ENCODE assay signal across 8 mouse cellular contexts in genomic region chr10:110931161-110931912, GRCm38 (mm10). TPM values are rescaled to one million over a fixed set of nuclear protein-coding genes. Genes with fewer than 3 reads are reported as not detected.
DNase-seq lines count a peak whose midpoint lies in the region; ATAC-seq and TF ChIP-seq lines count a peak whose summit lies in the region.

No protein-coding gene starts in this region.

- 0 out of 2 replicates have a peak, but pooled peaks cover 3% of the 10 kb centered on the region for H3K4me1 ChIP-seq in embryonic facial prominence, embryonic 11.5 days (ENCODE audit: control insufficient read depth, insufficient read depth, low read length)
- H3K4me1 ChIP-seq in intestine, postnatal 0 days (replicated peaks; ENCODE audit: control insufficient read depth, insufficient read depth, low read length): 0 out of 2 replicates have a peak, but pooled peaks cover 14% of the 10 kb centered on the region
- peaks cover 61% of the 10 kb centered on the region for H3K4me1 ChIP-seq in neural tube, embryonic 13.5 days (replicated peaks)

- no peak for TF ChIP-seq CTCF in left cerebral cortex, adult 2 months (IDR thresholded peaks at IDR 0.05)
- TF ChIP-seq CTCF in intestine, postnatal 0 days (IDR thresholded peaks at IDR 0.05; ENCODE audit: low read depth): no peak

- no peaks in the 10 kb centered on the region for H3K27me3 ChIP-seq in embryonic facial prominence, embryonic 11.5 days (ENCODE audit: control insufficient read depth, insufficient read depth, low read length)
- no peaks in the 10 kb centered on the region for H3K27me3 ChIP-seq in intestine, postnatal 0 days (replicated peaks; ENCODE audit: control insufficient read depth, insufficient read depth, low read length)
- no peaks in the 10 kb centered on the region for H3K27me3 ChIP-seq in neural tube, embryonic 13.5 days

- 51% methylated on average over 13 of the region's 13 CpGs for WGBS in embryonic facial prominence, embryonic 11.5 days
- 71% methylated on average over 13 of the region's 13 CpGs for WGBS in intestine, postnatal 0 days
- WGBS in neural tube, embryonic 13.5 days: 21% methylated on average over 13 of the region's 13 CpGs

- intact Hi-C loops in left cerebral cortex, adult 2 months (cut with DNase I): no loop called here

- no peaks in the 10 kb centered on the region for H3K36me3 ChIP-seq in embryonic facial prominence, embryonic 11.5 days (replicated peaks; ENCODE audit: control insufficient read depth, insufficient read depth, low read depth, low read length)
- H3K36me3 ChIP-seq in intestine, postnatal 0 days (ENCODE audit: control insufficient read depth, insufficient read depth): no peaks in the 10 kb centered on the region
- H3K36me3 ChIP-seq in neural tube, embryonic 13.5 days: no peaks in the 10 kb centered on the region

- peak overlapping the region; percentile 21 for H3K4me3 ChIP-seq in left cerebral cortex, adult 2 months
- H3K4me3 ChIP-seq in embryonic facial prominence, embryonic 11.5 days (ENCODE audit: low read depth, low read length): no peak overlapping the region
- H3K4me3 ChIP-seq in intestine, postnatal 0 days (ENCODE audit: low read depth, low read length): no peak overlapping the region
- H3K4me3 ChIP-seq in neural tube, embryonic 13.5 days: peak overlapping the region; percentile 21

- no peaks in the 10 kb centered on the region for H3K9me3 ChIP-seq in embryonic facial prominence, embryonic 11.5 days (replicated peaks; ENCODE audit: control insufficient read depth, low read length)
- no peaks in the 10 kb centered on the region for H3K9me3 ChIP-seq in intestine, postnatal 0 days (ENCODE audit: control insufficient read depth)
- H3K9me3 ChIP-seq in neural tube, embryonic 13.5 days: no peaks in the 10 kb centered on the region

- ATAC-seq in embryonic facial prominence, embryonic 11.5 days (replicated peaks; ENCODE audit: insufficient number of reproducible peaks, low FRiP score, low TSS enrichment, low read depth): no peak
- ATAC-seq in intestine, postnatal 0 days: no peak
- ATAC-seq in neural tube, embryonic 13.5 days (ENCODE audit: low read depth): peak; percentile 66
- ATAC-seq in CD4-positive, CD25-positive, alpha-beta regulatory T cell, adult 4 months: no peak

- no peak for DNase-seq in left cerebral cortex, adult 2 months (ENCODE audit: extremely low spot score in 1 of 2, low spot score in 2 of 2)
- no peak for DNase-seq in left cerebral cortex, adult 9 months (ENCODE audit: low spot score in 2 of 2)
- peak; percentile 48 for DNase-seq in embryonic facial prominence, embryonic 11.5 days (ENCODE audit: low spot score)
- no peak for DNase-seq in adrenal gland, postnatal 25 days
- no peak for DNase-seq in layer of hippocampus, adult 11-12 months (ENCODE audit: low spot score)

- H3K9ac ChIP-seq in embryonic facial prominence, embryonic 11.5 days (replicated peaks; ENCODE audit: low read length): peak overlapping the region; percentile 10; the same call in 1 of the 2 replicates
- H3K9ac ChIP-seq in intestine, postnatal 0 days (ENCODE audit: low read depth, low read length): no peak overlapping the region
- peak overlapping the region; percentile 58 for H3K9ac ChIP-seq in neural tube, embryonic 13.5 days

- peak overlapping the region; percentile 5; the same call in 1 of the 2 replicates for H3K4me2 ChIP-seq in embryonic facial prominence, embryonic 11.5 days (ENCODE audit: low read depth, low read length)
- H3K4me2 ChIP-seq in intestine, postnatal 0 days (replicated peaks; ENCODE audit: low read depth): peak overlapping the region; percentile 22; the same call in 1 of the 2 replicates
- H3K4me2 ChIP-seq in neural tube, embryonic 13.5 days: peak overlapping the region; percentile 46

- no peak overlapping the region; the same call in 1 of the 2 replicates for H3K27ac ChIP-seq in left cerebral cortex, adult 2 months
- H3K27ac ChIP-seq in embryonic facial prominence, embryonic 11.5 days (replicated peaks; ENCODE audit: low read depth, low read length): peak overlapping the region; percentile 4; the same call in 1 of the 2 replicates
- H3K27ac ChIP-seq in intestine, postnatal 0 days (ENCODE audit: low read depth, low read length): no peak overlapping the region
- peak overlapping the region; percentile 91 for H3K27ac ChIP-seq in neural tube, embryonic 13.5 days (replicated peaks)

RNA-seq across cellular contexts. Expression of gene Csrp2, which starts 11.7 kb away (rescaled TPM):
- 10 to 100 TPM in 1 of 2 experiments, 1 to 10 TPM in 1; 7.0 to 10.7 TPM for total RNA-seq in left cerebral cortex, adult 2 months (2021)
- 264 and 268 TPM in 2 replicates for polyA plus RNA-seq in embryonic facial prominence, embryonic 11.5 days (2014; fragmentation: Nextera tagmentation; extraction: Ambion mirVana)
- 97.2 and 102 TPM in 2 replicates for polyA plus RNA-seq in intestine, postnatal 0 days (2015; fragmentation: Nextera tagmentation; extraction: Ambion mirVana)
- 175 and 178 TPM in 2 replicates for polyA plus RNA-seq in neural tube, embryonic 13.5 days (2015; fragmentation: Nextera tagmentation; extraction: Ambion mirVana)
- 219 and 236 TPM in 2 replicates for total RNA-seq in adrenal gland, postnatal 25 days (2021)
- 1 to 10 TPM; 3.1 to 7.4 TPM for polyA plus RNA-seq in CD4-positive, CD25-positive, alpha-beta regulatory T cell, adult 4 months (2017; shearing (Covaris generic))

Comparison
In these comparisons a context has a peak if more than half of its experiments do, and no peak if none do; other contexts are left out.
1. H3K27ac ChIP-seq: peak in embryonic facial prominence, embryonic 11.5 days (single experiment) and neural tube, embryonic 13.5 days (single experiment); none in left cerebral cortex, adult 2 months (single experiment) and intestine, postnatal 0 days (single experiment).
2. H3K4me3 ChIP-seq: peak in left cerebral cortex, adult 2 months (single experiment) and neural tube, embryonic 13.5 days (single experiment); none in embryonic facial prominence, embryonic 11.5 days (single experiment) and intestine, postnatal 0 days (single experiment).
3. RNA of gene Csrp2, which starts 11.7 kb away (polyA plus RNA-seq): 264 to 268 TPM in embryonic facial prominence, embryonic 11.5 days, 175 to 178 TPM in neural tube, embryonic 13.5 days and 97.2 to 102 TPM in intestine, postnatal 0 days; 3.1 to 7.4 TPM in CD4-positive, CD25-positive, alpha-beta regulatory T cell, adult 4 months; every median in the first group is over 10 times any median in the second.
4. Peak in every context shown above with its lines, with median percentiles within 50 percentile points of each other: H3K4me2 ChIP-seq.